Mouse (Mus musculus): ENCODE measurements around the gene Selplg. TPM values are rescaled to one million over a fixed set of nuclear protein-coding genes. Genes with fewer than 3 reads are reported as not detected.
"Not testable (repeated sequence)": the region's sequence is repeated elsewhere in the genome, so short reads cannot be mapped to it uniquely, and the experiment has no call there.

Gene Selplg
- total RNA-seq, 2 experiments from 2014 or later, result 30.2 to 32.9 TPM

- DNase-seq (ENCODE audit: low spot score in 2 of 2), result no peak
- intact Hi-C loops (cut with DNase I), result no loop called here
Measured at GRCm38 (mm10) chr5:113805301-113805700, 27.1 kb downstream of the Selplg start.

GRCm38 (mm10) chr5:113804395-113804966, 28.0 kb downstream of the Selplg start:
- intact Hi-C loops (cut with DNase I), result no loop called here

GRCm38 (mm10) chr5:113800280-113800679, 32.2 kb downstream of the Selplg start, which contains the start of gene Tmem119:
TSS of gene Tmem119 (minus strand) at chr5:113800516.
- intact Hi-C loops (cut with DNase I), result no loop called here
- peak in 1 of 2 experiments; percentile 34 for DNase-seq (ENCODE audit: low spot score in 2 of 2)

More at GRCm38 (mm10) chr5:113804395-113804966, 28.0 kb downstream of the Selplg start:
- no peak for DNase-seq (ENCODE audit: low spot score in 2 of 2)

DNA sequence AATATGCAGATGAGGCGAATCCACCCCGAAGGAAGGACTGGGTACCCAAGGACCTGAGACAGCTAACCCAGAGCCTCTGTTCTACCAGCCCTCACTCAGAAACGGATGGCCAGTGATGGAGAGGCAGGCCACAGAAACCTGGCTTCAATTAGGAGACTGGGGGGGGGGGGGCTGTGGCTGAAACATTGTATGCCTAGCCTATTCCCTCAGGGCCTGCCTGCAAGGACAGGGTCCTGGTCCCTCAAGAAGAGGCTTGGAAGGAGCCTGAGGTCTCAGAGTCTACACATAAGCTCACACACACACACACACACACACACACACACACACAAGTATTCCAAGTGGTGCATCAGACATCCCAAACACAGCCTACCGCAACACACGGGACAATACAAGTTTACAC, 32.8 kb downstream of the Selplg start:
- DNase-seq (ENCODE audit: low spot score in 2 of 2), result no peak
- intact Hi-C loops (cut with DNase I), result no loop called here

DNA sequence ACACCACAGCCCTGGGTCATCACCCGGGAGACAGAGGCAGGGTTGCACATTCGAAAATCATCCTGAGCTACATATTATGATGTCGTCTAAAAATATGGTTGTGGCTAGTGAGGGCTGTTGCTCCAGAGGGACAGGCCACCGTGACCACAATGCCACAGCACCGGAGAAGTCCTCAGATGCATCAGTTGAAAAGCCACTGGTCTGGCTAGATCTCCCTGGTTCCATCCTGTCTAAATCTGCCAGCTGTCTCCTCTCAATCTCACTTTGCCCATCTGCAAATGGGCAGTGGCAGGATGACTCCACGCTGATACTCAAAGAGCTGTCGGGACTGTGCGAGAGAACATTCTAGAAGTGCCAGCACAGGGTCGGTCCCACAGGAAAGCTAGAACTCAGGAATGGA, 33.9 kb downstream of the Selplg start:
- intact Hi-C loops (cut with DNase I), result no loop called here
- DNase-seq (ENCODE audit: low spot score in 2 of 2), result no peak

DNA sequence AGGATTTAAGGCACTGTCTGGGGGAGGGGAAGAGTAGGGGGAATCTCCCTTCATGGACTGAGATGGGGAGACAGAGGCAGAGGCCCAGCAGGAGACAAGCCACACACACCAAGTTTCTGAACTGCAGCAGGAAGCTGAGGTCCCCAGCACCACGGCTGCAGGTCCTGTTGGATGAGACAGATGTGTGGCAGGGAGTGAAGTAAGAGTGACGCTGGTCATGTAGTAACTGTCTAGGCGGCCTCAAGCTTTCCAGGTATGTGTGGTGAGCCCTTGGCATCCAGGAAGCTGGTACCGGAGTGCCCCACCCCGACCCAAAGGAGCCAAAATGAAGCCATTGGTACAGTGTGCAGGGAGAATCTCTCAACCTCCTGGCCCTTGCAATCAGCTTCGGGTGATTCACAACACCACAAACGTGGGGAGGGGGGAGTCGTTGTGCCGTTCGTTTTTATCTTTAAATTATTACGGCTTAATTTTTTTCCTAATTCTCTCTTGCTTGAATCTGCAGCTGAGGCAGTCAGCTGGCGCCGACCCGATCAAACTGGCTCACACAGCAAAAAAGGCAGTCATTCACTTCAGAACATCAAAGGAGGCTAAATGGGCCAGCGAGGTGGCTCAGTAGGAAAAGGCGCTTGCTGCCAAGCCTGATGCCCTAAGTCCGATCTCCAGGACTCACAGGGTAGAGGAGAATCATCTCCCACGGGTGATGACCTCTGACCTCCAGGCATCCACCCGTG, 35.1 kb downstream of the Selplg start:
- DNase-seq (ENCODE audit: low spot score in 2 of 2), result no peak
- intact Hi-C loops (cut with DNase I), result no loop called here

GRCm38 (mm10) chr5:113796401-113797148, 35.9 kb downstream of the Selplg start:
- DNase-seq (ENCODE audit: low spot score in 2 of 2), result no peak
- intact Hi-C loops (cut with DNase I), result no loop called here

GRCm38 (mm10) chr5:113791197-113792095, 41.0 kb downstream of the Selplg start:
- no peak for DNase-seq (ENCODE audit: low spot score in 2 of 2)
- intact Hi-C loops (cut with DNase I), result no loop called here

DNA sequence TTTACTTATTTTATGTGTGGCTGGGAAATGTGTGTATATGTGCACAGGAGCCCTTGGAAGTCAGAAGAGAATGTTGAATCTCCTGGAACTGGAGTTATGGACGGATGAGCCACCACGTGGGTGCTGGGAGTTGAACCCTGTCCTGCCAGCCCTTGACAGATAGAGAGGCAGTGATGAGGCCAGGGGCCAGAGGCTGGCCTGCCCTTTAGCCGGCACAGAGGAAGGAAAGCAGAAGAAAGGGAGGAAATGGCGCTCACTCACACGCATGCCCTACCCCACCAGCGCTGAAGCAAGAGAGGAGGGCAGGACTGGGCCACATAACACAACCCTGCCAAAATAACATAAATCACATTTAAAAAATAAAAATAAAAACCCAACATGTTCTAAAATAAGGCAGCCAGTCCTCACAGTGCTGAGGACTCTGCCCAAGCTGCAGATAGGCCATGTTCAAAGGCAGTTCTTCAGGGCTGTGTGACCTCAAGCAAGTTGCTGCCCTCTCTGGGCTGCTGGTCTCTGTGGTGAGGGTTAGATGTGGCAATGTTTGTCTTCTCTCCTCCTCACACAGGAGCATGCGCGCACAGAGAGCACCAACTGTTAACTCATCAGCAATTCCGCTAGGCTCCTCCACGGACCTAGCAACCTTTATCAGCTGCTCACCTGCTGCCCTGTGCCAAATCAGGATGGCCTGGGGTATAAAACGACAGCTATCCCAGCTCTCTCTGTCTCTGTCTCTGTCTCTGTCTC, 41.8 kb downstream of the Selplg start:
- intact Hi-C loops (cut with DNase I), result no loop called here
- no peak for DNase-seq (ENCODE audit: low spot score in 2 of 2)

DNA sequence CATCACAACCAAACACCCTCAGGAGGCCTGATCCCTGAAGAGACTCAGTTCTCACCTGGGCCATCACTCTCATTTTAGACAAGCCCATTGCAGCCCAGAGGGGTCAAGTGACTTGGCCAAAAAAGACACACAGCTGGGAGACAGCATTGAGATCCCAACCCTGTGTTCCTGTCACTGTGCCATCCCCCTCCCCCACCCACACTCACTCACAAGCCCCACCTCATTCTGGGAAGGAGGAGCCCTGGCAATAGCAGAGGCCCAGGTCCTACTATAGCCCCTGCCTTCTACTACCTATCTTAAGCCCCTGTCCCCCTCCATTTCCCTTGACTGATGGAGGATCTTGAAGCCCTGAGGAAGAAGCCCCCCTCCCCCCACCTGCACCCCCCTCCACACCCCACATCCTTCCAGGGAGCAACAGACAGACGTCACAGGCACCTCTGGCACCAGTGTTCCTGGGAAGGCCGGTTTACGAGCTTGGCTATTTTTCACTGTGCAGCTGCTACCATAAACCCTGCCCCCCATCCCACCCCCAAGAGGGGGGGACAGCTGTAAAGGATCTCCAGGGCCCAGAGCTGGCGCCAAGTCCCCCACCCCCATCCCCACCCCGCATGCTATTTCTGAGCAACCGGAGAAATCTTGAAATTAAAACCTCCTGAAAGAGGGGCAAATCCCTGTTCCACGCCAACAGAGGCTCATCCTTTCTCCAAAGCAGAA, 43.2 kb downstream of the Selplg start:
- no peak for DNase-seq (ENCODE audit: low spot score in 2 of 2)
- intact Hi-C loops (cut with DNase I), result no loop called here

GRCm38 (mm10) chr5:113788645-113789044, 43.8 kb downstream of the Selplg start:
- intact Hi-C loops (cut with DNase I), result no loop called here
- DNase-seq (ENCODE audit: low spot score in 2 of 2), result no peak

DNA sequence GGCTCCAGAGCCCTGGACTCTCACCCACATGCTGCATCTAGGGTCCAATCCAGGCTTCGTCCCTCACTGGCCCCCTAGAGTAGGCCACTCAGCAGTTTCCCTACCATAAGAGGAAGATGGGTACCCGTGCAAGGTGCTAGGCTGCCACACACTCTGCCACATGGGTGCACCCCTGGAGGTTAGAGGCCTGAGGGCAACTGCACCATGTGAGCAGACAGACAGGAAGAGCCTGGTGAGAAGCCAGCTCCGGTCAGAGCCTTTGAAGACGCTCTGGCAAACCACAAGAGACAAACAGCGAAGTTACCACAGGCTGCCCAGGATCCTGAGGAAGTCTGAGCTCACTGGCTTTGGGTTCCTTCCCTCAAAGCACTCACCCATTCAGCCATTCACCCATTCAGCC, 45.5 kb downstream of the Selplg start:
- intact Hi-C loops (cut with DNase I), result no loop called here
- DNase-seq (ENCODE audit: low spot score in 2 of 2), result peak in 1 of 2 experiments; percentile 42

DNA sequence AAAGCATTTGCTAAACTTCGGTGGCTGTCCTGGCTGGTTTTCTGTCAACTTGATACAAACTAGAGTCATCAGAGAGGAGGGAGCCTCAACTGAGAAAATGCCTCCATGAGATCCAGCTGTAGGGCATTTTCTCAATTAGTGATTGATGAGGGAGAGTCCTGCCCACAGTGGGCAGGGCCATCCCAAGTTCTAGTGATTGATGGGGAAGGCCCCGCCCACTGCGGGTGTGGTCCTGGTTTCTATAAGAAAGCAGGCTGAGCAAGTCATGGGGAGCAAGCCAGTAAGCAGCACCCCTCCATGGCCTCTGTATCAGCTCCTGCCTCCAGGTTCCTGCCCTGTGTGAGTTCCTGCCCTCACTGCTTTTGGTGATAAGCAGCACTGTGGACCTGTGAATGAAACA, 48.3 kb downstream of the Selplg start:
- intact Hi-C loops (cut with DNase I); DNase-seq (ENCODE audit: low spot score in 2 of 2): not testable (repeated sequence)

DNA sequence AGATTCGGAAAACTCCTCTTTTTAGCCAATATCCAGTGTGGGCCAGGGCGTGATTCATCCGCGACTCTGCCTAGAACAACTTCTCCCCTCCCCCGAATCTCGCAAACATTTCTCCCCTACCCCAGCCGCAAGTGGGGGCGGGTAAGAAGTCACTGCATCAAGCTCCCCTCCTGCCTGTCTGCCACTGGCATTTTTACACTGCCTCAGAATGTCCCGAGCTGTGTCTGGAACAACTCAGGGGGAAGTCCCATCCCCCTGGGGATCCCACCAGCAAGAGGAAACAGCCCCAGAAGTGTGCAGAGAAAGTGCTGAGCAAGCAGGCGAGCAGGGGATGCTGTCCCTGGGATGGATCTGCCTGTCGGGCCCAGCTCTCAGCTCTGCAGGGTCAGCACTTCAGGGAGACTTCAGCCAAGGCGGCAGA, 48.9 kb downstream of the Selplg start:
- intact Hi-C loops (cut with DNase I), result no loop called here
- peak; percentile 37 to 70 for DNase-seq (ENCODE audit: low spot score in 2 of 2)

GRCm38 (mm10) chr5:113782624-113783023, 49.8 kb downstream of the Selplg start:
- no peak for DNase-seq (ENCODE audit: low spot score in 2 of 2)

DNA sequence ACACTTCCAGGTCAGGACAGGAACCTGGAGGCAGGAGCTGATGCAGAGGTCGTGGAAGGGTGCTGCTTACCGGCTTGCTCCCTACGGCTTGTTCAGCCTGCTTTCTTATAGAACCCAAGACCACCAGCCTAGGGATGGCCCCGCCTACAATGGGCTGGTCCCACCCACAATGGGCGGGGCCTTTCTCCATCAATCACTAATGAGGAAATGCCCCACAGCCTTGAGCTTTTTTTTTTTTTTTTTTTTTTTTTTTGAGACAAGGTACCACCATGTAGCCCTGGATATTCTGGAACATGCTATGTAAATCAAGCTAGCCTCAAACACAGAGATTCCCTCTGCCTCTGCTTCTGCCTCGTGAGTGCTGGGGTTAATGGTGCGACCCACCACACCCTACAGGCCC, 50.6 kb downstream of the Selplg start:
- no peak for DNase-seq (ENCODE audit: low spot score in 2 of 2)
- intact Hi-C loops (cut with DNase I), result no loop called here

More at GRCm38 (mm10) chr5:113782624-113783023, 49.8 kb downstream of the Selplg start:
- intact Hi-C loops (cut with DNase I), result no loop called here

DNA sequence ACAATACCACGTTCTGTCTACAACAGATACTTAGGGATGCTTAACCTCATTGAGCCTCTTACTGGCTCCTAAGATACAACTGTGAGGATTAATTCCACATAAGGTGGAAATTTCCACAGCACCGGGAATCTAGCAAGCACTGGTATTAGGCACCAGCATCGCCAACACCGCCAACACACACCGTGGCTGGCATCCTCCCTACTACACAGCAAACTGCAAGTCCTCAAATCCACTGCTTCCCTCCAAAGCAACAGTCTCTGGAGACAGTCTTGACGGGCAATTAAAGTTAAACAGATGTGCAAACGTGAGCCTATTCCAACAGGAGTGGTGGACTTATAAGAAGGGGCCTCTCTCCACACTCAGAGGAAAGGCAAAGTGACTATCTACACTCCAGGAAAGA, 51.2 kb downstream of the Selplg start:
- no peak for DNase-seq (ENCODE audit: low spot score in 2 of 2)
- intact Hi-C loops (cut with DNase I), result no loop called here

- intact Hi-C loops (cut with DNase I), result no loop called here
- DNase-seq (ENCODE audit: low spot score in 2 of 2), result no peak
Measured at GRCm38 (mm10) chr5:113780763-113781162, 51.7 kb downstream of the Selplg start.
